Mouse (Mus musculus) MEL (cell line): ENCODE results near the gene P2rx7.

Source experiments
- BHLHE40 ChIP-seq: IDR thresholded peaks from 2 replicates; pipeline ENCODE4 v1.6.1; 2012; ENCODE audit warnings: low read depth, mild to moderate bottlenecking, inconsistent platforms, low read length, improper control_type of control experiment, borderline replicate concordance
- CTCF ChIP-seq, 3 experiments: IDR thresholded peaks in 2 of 3; conservative IDR thresholded peaks in 1 of 3; 2 replicates each; pipeline ENCODE4 v1.5.1; 2011 to 2012; ENCODE audit warnings: low read length in 3 of 3, low read depth in 2 of 3, mild to moderate bottlenecking in 2 of 3, improper control_type of control experiment in 1 of 3, inconsistent platforms in 1 of 3, mixed read lengths in 1 of 3, moderate library complexity in 1 of 3; ENCODE audit not compliant: control insufficient read depth in 1 of 3, insufficient read depth in 1 of 3, poor library complexity in 1 of 3, severe bottlenecking in 1 of 3
- ETS1 ChIP-seq: IDR thresholded peaks from 2 replicates; pipeline ENCODE4 v1.6.1; 2012; ENCODE audit warnings: low read depth, mild to moderate bottlenecking, inconsistent platforms, low read length, improper control_type of control experiment, moderate library complexity
- GATA1 ChIP-seq: IDR thresholded peaks from 2 replicates; pipeline ENCODE4 v1.6.1; 2011; ENCODE audit warnings: low read depth, low read length, improper control_type of control experiment
- HCFC1 ChIP-seq: IDR thresholded peaks from 2 replicates; pipeline ENCODE4 v1.6.1; 2012; ENCODE audit warnings: low read depth, mild to moderate bottlenecking, inconsistent platforms, low read length, improper control_type of control experiment, moderate library complexity
- MEF2A ChIP-seq: IDR thresholded peaks from 2 replicates; pipeline ENCODE4 v1.6.1; 2014; ENCODE audit warnings: low read depth, mild to moderate bottlenecking, inconsistent platforms, low read length, improper control_type of control experiment; ENCODE audit not compliant: poor library complexity, insufficient replicate concordance, severe bottlenecking; ENCODE audit errors: extremely low read depth
- NELFE ChIP-seq: IDR thresholded peaks from 2 replicates; pipeline ENCODE4 v1.6.1; 2011; ENCODE audit warnings: low read depth, low read length, improper control_type of control experiment
- NRF1 ChIP-seq: IDR thresholded peaks from 2 replicates; pipeline ENCODE4 v1.6.1; 2014; ENCODE audit warnings: low read depth, mild to moderate bottlenecking, inconsistent platforms, low read length, improper control_type of control experiment, moderate library complexity; ENCODE audit not compliant: poor library complexity, insufficient read depth, severe bottlenecking
- POLR2A ChIP-seq, 2 experiments: IDR thresholded peaks; 2 replicates each; pipeline ENCODE4 v1.6.1; 2011 to 2012; ENCODE audit warnings: low read length in 2 of 2, mild to moderate bottlenecking in 2 of 2, control low read depth in 1 of 2, improper control_type of control experiment in 1 of 2, low read depth in 1 of 2, moderate library complexity in 1 of 2; ENCODE audit not compliant: control insufficient read depth in 1 of 2, insufficient read depth in 1 of 2, poor library complexity in 1 of 2
- TBP ChIP-seq: IDR thresholded peaks from 2 replicates; pipeline ENCODE4 v1.8.0; 2011; ENCODE audit warnings: low read depth, low read length, improper control_type of control experiment

- TF ChIP-seq NELFE: no peak
- no peak for TF ChIP-seq CTCF (IDR thresholded peaks at IDR 0.05 in 2 of 3, conservative IDR thresholded peaks at IDR 0.05 in 1 of 3; ENCODE audit: control insufficient read depth in 1 of 3, insufficient read depth in 1 of 3, low read depth in 2 of 3, low read length in 3 of 3, poor library complexity in 1 of 3, severe bottlenecking in 1 of 3)
- TF ChIP-seq BHLHE40: no peak
- TF ChIP-seq POLR2A (IDR thresholded peaks at IDR 0.05; ENCODE audit: control insufficient read depth in 1 of 2, insufficient read depth in 1 of 2, low read depth in 1 of 2, low read length in 2 of 2, poor library complexity in 1 of 2): no peak
- no peak for TF ChIP-seq ETS1
- no peak for TF ChIP-seq GATA1
- no peak for TF ChIP-seq TBP
- no peak for TF ChIP-seq NRF1
- no peak for TF ChIP-seq MEF2A
- no peak for TF ChIP-seq HCFC1
Measured at GRCm38 (mm10) chr5:122619686-122620296, 23.9 kb upstream of the P2rx7 start.
